ENCODE assay signal across 12 mouse cellular contexts in the genomic region with DNA sequence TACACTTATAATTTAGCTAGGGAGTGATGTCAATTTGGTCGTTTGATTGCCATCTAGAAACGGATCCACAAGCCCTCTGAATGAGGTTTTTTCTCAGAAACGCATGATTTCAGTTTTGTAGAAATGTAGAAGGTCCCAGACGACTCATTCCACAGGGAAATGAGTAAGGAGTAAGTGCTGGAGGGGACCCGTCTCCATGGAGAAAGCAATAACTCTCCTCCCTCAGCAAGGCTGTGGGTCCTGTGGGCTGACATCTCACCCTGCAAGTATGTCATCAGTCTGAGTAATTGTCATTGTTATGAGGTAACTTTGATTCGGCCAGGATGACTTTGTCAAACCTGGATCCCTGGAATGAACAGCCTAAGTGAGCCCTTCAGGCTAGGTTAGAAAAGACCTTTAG. TPM values are rescaled to one million over a fixed set of nuclear protein-coding genes. Genes with fewer than 3 reads are reported as not detected.
A peak's percentile ranks its signal among the peaks of the same experiment; 100 is the strongest.
DNase-seq lines count a peak whose midpoint lies in the region; ATAC-seq lines count a peak whose summit lies in the region.
"Had no signal": no experiment of that assay in that cellular context is flagged by ENCODE, and none has a peak within 500 bp of the region (broad histone marks: within the 10 kb centered on the region; RNA-seq: fewer than 3 reads in every experiment).

No protein-coding gene starts in this region.

- DNase-seq in heart, postnatal 4 days, result no peak
- no peak for DNase-seq in midbrain, embryonic 14.5 days
- DNase-seq in midbrain, embryonic 11.5 days (ENCODE audit: low spot score, missing footprints), result no peak
- DNase-seq in hindbrain, embryonic 14.5 days (ENCODE audit: low spot score), result no peak
- no peak for DNase-seq in testis, postnatal 14 days (ENCODE audit: low spot score)
- DNase-seq in layer of hippocampus, adult 9-10 months (ENCODE audit: low spot score), result no peak
- DNase-seq: kidney, postnatal 36 days; lung, postnatal 36 days had no signal

- H3K9me3 ChIP-seq in heart, embryonic 11.5 days (replicated peaks; ENCODE audit: control insufficient read depth, low read length), result no peaks in the 10 kb centered on the region
- no peaks in the 10 kb centered on the region for H3K9me3 ChIP-seq in midbrain, embryonic 14.5 days (ENCODE audit: control insufficient read depth, low read length)
- H3K9me3 ChIP-seq in midbrain, embryonic 11.5 days (ENCODE audit: control insufficient read depth, low read length), result no peaks in the 10 kb centered on the region
- no peaks in the 10 kb centered on the region for H3K9me3 ChIP-seq in hindbrain, embryonic 14.5 days (ENCODE audit: control insufficient read depth, low read length)
- no peaks in the 10 kb centered on the region for H3K9me3 ChIP-seq in stomach, embryonic 16.5 days (replicated peaks; ENCODE audit: control insufficient read depth, low read length)
- H3K9me3 ChIP-seq: embryonic facial prominence, embryonic 12.5 days; limb, embryonic 15.5 days had no signal

- peaks cover 29% of the 10 kb centered on the region for H3K36me3 ChIP-seq in heart, embryonic 11.5 days (ENCODE audit: control insufficient read depth, insufficient read depth, low read length)
- peaks cover 40% of the 10 kb centered on the region for H3K36me3 ChIP-seq in midbrain, embryonic 14.5 days (ENCODE audit: control insufficient read depth, insufficient read depth, low read length)
- H3K36me3 ChIP-seq in midbrain, embryonic 11.5 days (ENCODE audit: control insufficient read depth, insufficient read depth, low read length), result peaks cover 16% of the 10 kb centered on the region
- H3K36me3 ChIP-seq in hindbrain, embryonic 14.5 days (replicated peaks; ENCODE audit: control insufficient read depth, insufficient read depth), result peaks cover 46% of the 10 kb centered on the region
- peaks cover 19% of the 10 kb centered on the region; the same call in 1 of the 2 replicates for H3K36me3 ChIP-seq in stomach, embryonic 16.5 days (ENCODE audit: control insufficient read depth, insufficient read depth, low read length)

- H3K4me1 ChIP-seq in heart, embryonic 11.5 days (ENCODE audit: control insufficient read depth, insufficient read depth, low read length), result peaks cover 30% of the 10 kb centered on the region
- H3K4me1 ChIP-seq in midbrain, embryonic 14.5 days (ENCODE audit: control insufficient read depth, insufficient read depth, low read length), result peaks cover 29% of the 10 kb centered on the region
- peaks cover 16% of the 10 kb centered on the region for H3K4me1 ChIP-seq in midbrain, embryonic 11.5 days (ENCODE audit: control insufficient read depth, insufficient read depth, low read length)
- peaks cover 34% of the 10 kb centered on the region for H3K4me1 ChIP-seq in hindbrain, embryonic 14.5 days (replicated peaks; ENCODE audit: control insufficient read depth, insufficient read depth, low read length)
- H3K4me1 ChIP-seq in stomach, embryonic 16.5 days (ENCODE audit: control insufficient read depth, insufficient read depth, low read length), result peaks cover 32% of the 10 kb centered on the region

- H3K27me3 ChIP-seq in heart, embryonic 11.5 days (ENCODE audit: control insufficient read depth, insufficient read depth, low read length), result no peaks in the 10 kb centered on the region
- no peaks in the 10 kb centered on the region for H3K27me3 ChIP-seq in midbrain, embryonic 14.5 days (ENCODE audit: control insufficient read depth, insufficient read depth, low read length)
- no peaks in the 10 kb centered on the region for H3K27me3 ChIP-seq in midbrain, embryonic 11.5 days (ENCODE audit: control insufficient read depth, insufficient read depth, low read length)
- H3K27me3 ChIP-seq in hindbrain, embryonic 14.5 days (ENCODE audit: control insufficient read depth, insufficient read depth, low read length), result no peaks in the 10 kb centered on the region
- no peaks in the 10 kb centered on the region for H3K27me3 ChIP-seq in stomach, embryonic 16.5 days (ENCODE audit: control insufficient read depth, insufficient read depth, low read length)
- H3K27me3 ChIP-seq: embryonic facial prominence, embryonic 12.5 days; limb, embryonic 15.5 days had no signal

- ATAC-seq in heart, embryonic 11.5 days (replicated peaks; ENCODE audit: insufficient number of reproducible peaks, low FRiP score, low TSS enrichment), result no peak
- no peak for ATAC-seq in midbrain, embryonic 14.5 days (ENCODE audit: low FRiP score, low TSS enrichment)
- no peak for ATAC-seq in midbrain, embryonic 11.5 days (ENCODE audit: low FRiP score)
- no peak for ATAC-seq in hindbrain, embryonic 14.5 days (ENCODE audit: low FRiP score)
- no peak for ATAC-seq in stomach, embryonic 16.5 days (ENCODE audit: insufficient read depth, low FRiP score)

- no peak overlapping the region for H3K9ac ChIP-seq in heart, embryonic 11.5 days (ENCODE audit: low read depth, low read length)
- H3K9ac ChIP-seq in midbrain, embryonic 14.5 days (replicated peaks; ENCODE audit: low read length), result no peak overlapping the region
- no peak overlapping the region for H3K9ac ChIP-seq in midbrain, embryonic 11.5 days (ENCODE audit: low read length)
- H3K9ac ChIP-seq in hindbrain, embryonic 14.5 days, result no peak overlapping the region
- H3K9ac ChIP-seq in stomach, embryonic 16.5 days (ENCODE audit: low read length), result no peak overlapping the region
- H3K9ac ChIP-seq: embryonic facial prominence, embryonic 12.5 days; limb, embryonic 15.5 days had no signal

- H3K27ac ChIP-seq in heart, embryonic 11.5 days (ENCODE audit: low read depth, low read length), result no peak overlapping the region; the same call in 1 of the 2 replicates
- no peak overlapping the region for H3K27ac ChIP-seq in midbrain, embryonic 14.5 days (replicated peaks; ENCODE audit: low read depth, low read length)
- H3K27ac ChIP-seq in midbrain, embryonic 11.5 days (ENCODE audit: low read depth, low read length), result no peak overlapping the region
- no peak overlapping the region for H3K27ac ChIP-seq in hindbrain, embryonic 14.5 days
- no peak overlapping the region for H3K27ac ChIP-seq in stomach, embryonic 16.5 days (ENCODE audit: low read length)
- H3K27ac ChIP-seq: embryonic facial prominence, embryonic 12.5 days; limb, embryonic 15.5 days had no signal

- 83% methylated on average over 6 of the region's 6 CpGs for WGBS in heart, embryonic 11.5 days (ENCODE audit: insufficient replicate concordance)
- WGBS in midbrain, embryonic 14.5 days, result 89% methylated on average over 6 of the region's 6 CpGs
- 90% methylated on average over 6 of the region's 6 CpGs for WGBS in midbrain, embryonic 11.5 days
- WGBS in hindbrain, embryonic 14.5 days, result 72% methylated on average over 6 of the region's 6 CpGs
- WGBS in stomach, embryonic 16.5 days, result 80% methylated on average over 6 of the region's 6 CpGs

- peak overlapping the region; percentile 9; the same call in 1 of the 2 replicates for H3K4me2 ChIP-seq in heart, embryonic 11.5 days
- H3K4me2 ChIP-seq in midbrain, embryonic 14.5 days (ENCODE audit: low read length), result peak overlapping the region; percentile 70
- H3K4me2 ChIP-seq in midbrain, embryonic 11.5 days, result no peak overlapping the region
- H3K4me2 ChIP-seq in hindbrain, embryonic 14.5 days (replicated peaks), result peak overlapping the region; percentile 76
- peak overlapping the region; percentile 66 for H3K4me2 ChIP-seq in stomach, embryonic 16.5 days (ENCODE audit: low read depth, low read length)
- H3K4me2 ChIP-seq: embryonic facial prominence, embryonic 12.5 days had no signal

- no peak overlapping the region for H3K4me3 ChIP-seq in heart, embryonic 11.5 days (ENCODE audit: low read depth, low read length)
- no peak overlapping the region for H3K4me3 ChIP-seq in midbrain, embryonic 14.5 days (replicated peaks; ENCODE audit: low read depth, low read length)
- H3K4me3 ChIP-seq in midbrain, embryonic 11.5 days (ENCODE audit: low read depth, low read length), result no peak overlapping the region
- 0 out of 2 replicates have a peak overlapping the region, but pooled peaks have one; percentile 69 for H3K4me3 ChIP-seq in hindbrain, embryonic 14.5 days (replicated peaks; ENCODE audit: low read length)
- H3K4me3 ChIP-seq in stomach, embryonic 16.5 days (replicated peaks; ENCODE audit: low read length), result no peak overlapping the region
- H3K4me3 ChIP-seq: embryonic facial prominence, embryonic 12.5 days had no signal

RNA-seq across cellular contexts. Expression of a gene that starts 4.8 kb away (rescaled TPM):
- 54.4 and 62.4 TPM in 2 replicates for polyA plus RNA-seq in heart, embryonic 11.5 days (2014; fragmentation: Nextera tagmentation; extraction: Ambion mirVana)
- 10 to 100 TPM; 62.0 to 68.7 TPM for total RNA-seq in heart, postnatal 4 days (2021)
- polyA plus RNA-seq in midbrain, embryonic 14.5 days (2014; fragmentation: Nextera tagmentation; extraction: Ambion mirVana), result 66.6 and 80.4 TPM in 2 replicates
- polyA plus RNA-seq in midbrain, embryonic 11.5 days (2014; fragmentation: Nextera tagmentation; extraction: Ambion mirVana), result 54.6 and 59.5 TPM in 2 replicates
- polyA plus RNA-seq in hindbrain, embryonic 14.5 days (2014; fragmentation: Nextera tagmentation; extraction: Ambion mirVana), result 77.8 and 86.1 TPM in 2 replicates
- 99.4 and 107 TPM in 2 replicates for polyA plus RNA-seq in stomach, embryonic 16.5 days (2015; fragmentation: Nextera tagmentation; extraction: Ambion mirVana)
